Mouse (Mus musculus): ENCODE measurements around the gene Nhsl2. TPM values are rescaled to one million over a fixed set of nuclear protein-coding genes. Genes with fewer than 3 reads are reported as not detected.
"Not testable (repeated sequence)": the region's sequence is repeated elsewhere in the genome, so short reads cannot be mapped to it uniquely, and the experiment has no call there.

The Nhsl2 gene
- total RNA-seq, 2 experiments from 2014 or later, result 8.4 to 11.8 TPM

- no peak for DNase-seq
Observed at GRCm38 (mm10) chrX:102082340-102082739, 233.2 kb downstream of the Nhsl2 start.

GRCm38 (mm10) chrX:102085798-102086443 is 236.7 kb downstream of the Nhsl2 start:
- DNase-seq, result no peak

GRCm38 (mm10) chrX:102090605-102091004 is 241.4 kb downstream of the Nhsl2 start:
- no peak for DNase-seq

- DNase-seq, result no peak
Observed at GRCm38 (mm10) chrX:102094381-102094904, 245.3 kb downstream of the Nhsl2 start.

GRCm38 (mm10) chrX:102101886-102102285 is 252.7 kb downstream of the Nhsl2 start:
- DNase-seq, result no peak

GRCm38 (mm10) chrX:102103830-102104229 is 254.6 kb downstream of the Nhsl2 start:
- DNase-seq, result not testable (repeated sequence)

- not testable (repeated sequence) for DNase-seq
Observed at GRCm38 (mm10) chrX:102109349-102109748, 260.2 kb downstream of the Nhsl2 start.

GRCm38 (mm10) chrX:102115676-102116075 is 266.5 kb downstream of the Nhsl2 start:
- DNase-seq, result no peak

- peak; percentile 92 for DNase-seq
Observed at GRCm38 (mm10) chrX:102119042-102119864, 270.1 kb downstream of the Nhsl2 start, which contains the start of gene Pin4. Pin4 (plus strand) TSS chrX:102119447.

- DNase-seq, result no peak
Observed at GRCm38 (mm10) chrX:102121321-102121720, 272.1 kb downstream of the Nhsl2 start.

GRCm38 (mm10) chrX:102141157-102141556 is 292.0 kb downstream of the Nhsl2 start:
- DNase-seq, result no peak

Small RNAs within 50 kb of the gene (microRNA-seq; reads per million reads assigned to microRNA genes)
- not detected for gene Gm27843

Other genes with a start within 250 kb of the Nhsl2 start
- 100 to 1,000 TPM in 1 of 2 experiments, 10 to 100 TPM in 1; 98.3 to 196 TPM for gene Ogt, start 209.3 kb upstream of the Nhsl2 start, total RNA-seq (2021)
- gene Cxcr3, start 115.1 kb upstream of the Nhsl2 start, total RNA-seq (2021), result under 1 TPM; 0.63 to 0.67 TPM
- gene Gm4779, start 55.0 kb upstream of the Nhsl2 start, total RNA-seq (2021), result not detected
- gene 8030474K03Rik, start 54.7 kb upstream of the Nhsl2 start, total RNA-seq (2021), result not detected
- gene Rtl5, start 221.9 kb downstream of the Nhsl2 start, total RNA-seq (2021), result 10 to 100 TPM in 1 of 2 experiments, 1 to 10 TPM in 1; 7.0 to 10.2 TPM